ENCODE assay signal across 8 mouse cellular contexts in genomic region chr7:45340066-45340442, GRCm38 (mm10). TPM values are rescaled to one million over a fixed set of nuclear protein-coding genes. Genes with fewer than 3 reads are reported as not detected.
DNase-seq lines count a peak whose midpoint lies in the region; ATAC-seq lines count a peak whose summit lies in the region.

No protein-coding gene starts in this region.

- WGBS in heart, embryonic 15.5 days = 2% methylated on average over 11 of the region's 11 CpGs
- 2% methylated on average over 11 of the region's 11 CpGs for WGBS in liver, embryonic 15.5 days (ENCODE audit: insufficient replicate concordance)

- peak overlapping the region; percentile 54 for H3K9ac ChIP-seq in heart, embryonic 15.5 days
- peak overlapping the region; percentile 56; the same call in 1 of the 2 replicates for H3K9ac ChIP-seq in liver, embryonic 15.5 days

- H3K9me3 ChIP-seq in heart, embryonic 15.5 days (replicated peaks) = no peaks in the 10 kb centered on the region
- no peaks in the 10 kb centered on the region for H3K9me3 ChIP-seq in liver, embryonic 15.5 days (replicated peaks)

- peak overlapping the region; percentile 87 for H3K4me2 ChIP-seq in heart, embryonic 15.5 days
- H3K4me2 ChIP-seq in liver, embryonic 15.5 days = peak overlapping the region; percentile 88

- peak overlapping the region; percentile 44 for H3K27ac ChIP-seq in heart, embryonic 15.5 days
- no peak overlapping the region for H3K27ac ChIP-seq in liver, embryonic 15.5 days (replicated peaks)

- 0 out of 2 replicates have a peak, but pooled peaks cover 5% of the 10 kb centered on the region for H3K27me3 ChIP-seq in heart, embryonic 15.5 days
- H3K27me3 ChIP-seq in liver, embryonic 15.5 days = peaks cover 78% of the 10 kb centered on the region

- DNase-seq in embryo, embryonic 9.5 days (ENCODE audit: extremely low spot score) = peak; percentile 32
- no peak for DNase-seq in embryo, embryonic 10 days (ENCODE audit: low spot score)
- peak; percentile 20 for DNase-seq in 3T3-L1 (ENCODE audit: low read depth, low spot score)
- no peak for DNase-seq in ovary, postnatal 10 days (ENCODE audit: low spot score)
- DNase-seq in adrenal gland, adult 18-20 months (ENCODE audit: low spot score in 2 of 2) = no peak
- no peak for DNase-seq in right cerebral cortex, postnatal 36 days (ENCODE audit: low spot score in 2 of 2)

- ATAC-seq in heart, embryonic 15.5 days (replicated peaks; ENCODE audit: insufficient number of reproducible peaks, insufficient read depth, low FRiP score, low read depth) = no peak
- ATAC-seq in liver, embryonic 15.5 days (ENCODE audit: insufficient read depth) = no peak

- H3K4me1 ChIP-seq in heart, embryonic 15.5 days (replicated peaks) = peaks cover 55% of the 10 kb centered on the region
- peaks cover 45% of the 10 kb centered on the region for H3K4me1 ChIP-seq in liver, embryonic 15.5 days (replicated peaks)

- peak overlapping the region; percentile 54 for H3K4me3 ChIP-seq in heart, embryonic 15.5 days
- H3K4me3 ChIP-seq in liver, embryonic 15.5 days (replicated peaks) = peak overlapping the region; percentile 61

- H3K36me3 ChIP-seq in heart, embryonic 15.5 days = no peaks in the 10 kb centered on the region
- H3K36me3 ChIP-seq in liver, embryonic 15.5 days (replicated peaks) = no peaks in the 10 kb centered on the region

RNA-seq across cellular contexts. Expression of gene Hrc, which starts 5.0 kb away (rescaled TPM):
- polyA plus RNA-seq in heart, embryonic 15.5 days (2015; fragmentation: Nextera tagmentation; extraction: Ambion mirVana) = 25.2 and 26.4 TPM in 2 replicates
- 0.31 and 0.54 TPM in 2 replicates for polyA plus RNA-seq in liver, embryonic 15.5 days (2015; fragmentation: Nextera tagmentation; extraction: Ambion mirVana)
- under 1 TPM; 0.17 to 0.83 TPM for total RNA-seq in adrenal gland, adult 18-20 months (2021)

RNA-seq across cellular contexts. Expression of gene Trpm4, which starts 6.5 kb away (rescaled TPM):
- 12.7 and 15.8 TPM in 2 replicates for polyA plus RNA-seq in heart, embryonic 15.5 days (2015; fragmentation: Nextera tagmentation; extraction: Ambion mirVana)
- polyA plus RNA-seq in liver, embryonic 15.5 days (2015; fragmentation: Nextera tagmentation; extraction: Ambion mirVana) = 1.3 and 1.5 TPM in 2 replicates
- 10 to 100 TPM in 1 of 2 experiments, 1 to 10 TPM in 1; 7.8 to 11.0 TPM for total RNA-seq in adrenal gland, adult 18-20 months (2021)

RNA-seq across cellular contexts. Expression of gene Ppfia3, which starts 26.8 kb away (rescaled TPM):
- 1.6 and 2.1 TPM in 2 replicates for polyA plus RNA-seq in heart, embryonic 15.5 days (2015; fragmentation: Nextera tagmentation; extraction: Ambion mirVana)
- polyA plus RNA-seq in liver, embryonic 15.5 days (2015; fragmentation: Nextera tagmentation; extraction: Ambion mirVana) = 0.09 and 0.14 TPM in 2 replicates
- 1 to 10 TPM; 1.7 to 3.2 TPM for total RNA-seq in adrenal gland, adult 18-20 months (2021)

RNA-seq across cellular contexts. Expression of gene Lin7b, which starts 30.3 kb away (rescaled TPM):
- 1.2 and 1.3 TPM in 2 replicates for polyA plus RNA-seq in heart, embryonic 15.5 days (2015; fragmentation: Nextera tagmentation; extraction: Ambion mirVana)
- polyA plus RNA-seq in liver, embryonic 15.5 days (2015; fragmentation: Nextera tagmentation; extraction: Ambion mirVana) = not detected in 2 replicates
- total RNA-seq in adrenal gland, adult 18-20 months (2021) = 1 to 10 TPM; 1.3 to 1.7 TPM

RNA-seq across cellular contexts. Expression of gene Snrnp70, which starts 55.5 kb away (rescaled TPM):
- 123 and 146 TPM in 2 replicates for polyA plus RNA-seq in heart, embryonic 15.5 days (2015; fragmentation: Nextera tagmentation; extraction: Ambion mirVana)
- polyA plus RNA-seq in liver, embryonic 15.5 days (2015; fragmentation: Nextera tagmentation; extraction: Ambion mirVana) = 77.8 and 86.3 TPM in 2 replicates
- total RNA-seq in adrenal gland, adult 18-20 months (2021) = 100 to 1,000 TPM; 262 to 325 TPM

Comparison
In these comparisons a context has a peak if more than half of its experiments do, and no peak if none do; other contexts are left out.
1. DNase-seq: peak in embryo, embryonic 9.5 days (single experiment) and 3T3-L1 (single experiment); none in embryo, embryonic 10 days (single experiment), ovary, postnatal 10 days (single experiment), adrenal gland, adult 18-20 months (0 of 2) and right cerebral cortex, postnatal 36 days (0 of 2).
2. RNA of gene Hrc, which starts 5.0 kb away (polyA plus RNA-seq): 25.2 to 26.4 TPM in heart, embryonic 15.5 days; 0.31 to 0.54 TPM in liver, embryonic 15.5 days; every median in the first group is over 10 times any median in the second.